ENCODE assay signal across 19 mouse cellular contexts in genomic region chr7:130403346-130403745, GRCm38 (mm10).
DNase-seq lines count a peak whose midpoint lies in the region; ATAC-seq and TF ChIP-seq lines count a peak whose summit lies in the region.
"Had no signal": no experiment of that assay in that cellular context is flagged by ENCODE, and none has a peak within 500 bp of the region (broad histone marks: within the 10 kb centered on the region; RNA-seq: fewer than 3 reads in every experiment).

No protein-coding gene starts in this region.

- no peak overlapping the region for H3K4me2 ChIP-seq in hindbrain, embryonic 14.5 days (replicated peaks)
- no peak overlapping the region for H3K4me2 ChIP-seq in hindbrain, embryonic 16.5 days (ENCODE audit: low read length)
- H3K4me2 ChIP-seq in midbrain, embryonic 14.5 days (ENCODE audit: low read length), result no peak overlapping the region
- no peak overlapping the region for H3K4me2 ChIP-seq in midbrain, embryonic 16.5 days (ENCODE audit: low read length)
- no peak overlapping the region for H3K4me2 ChIP-seq in liver, embryonic 12.5 days
- H3K4me2 ChIP-seq: embryonic facial prominence, embryonic 15.5 days; heart, embryonic 12.5 days; intestine, embryonic 15.5 days had no signal

- TF ChIP-seq POLR2A in brain, embryonic 14.5 days (IDR thresholded peaks at IDR 0.05; ENCODE audit: borderline replicate concordance, extremely low read depth, insufficient read depth, insufficient read length, poor library complexity, severe bottlenecking), result no peak

- no peaks in the 10 kb centered on the region for H3K4me1 ChIP-seq in hindbrain, embryonic 14.5 days (replicated peaks; ENCODE audit: control insufficient read depth, insufficient read depth, low read length)
- no peaks in the 10 kb centered on the region for H3K4me1 ChIP-seq in hindbrain, embryonic 16.5 days (ENCODE audit: control insufficient read depth, insufficient read depth, low read depth, low read length)
- H3K4me1 ChIP-seq in midbrain, embryonic 14.5 days (ENCODE audit: control insufficient read depth, insufficient read depth, low read length), result no peaks in the 10 kb centered on the region
- no peaks in the 10 kb centered on the region for H3K4me1 ChIP-seq in midbrain, embryonic 16.5 days (ENCODE audit: control insufficient read depth, insufficient read depth, low read length)
- H3K4me1 ChIP-seq in liver, embryonic 12.5 days, result no peaks in the 10 kb centered on the region
- H3K4me1 ChIP-seq: forebrain, embryonic 10.5 days; hindbrain, embryonic 10.5 days; intestine, embryonic 15.5 days had no signal

- ATAC-seq in hindbrain, embryonic 14.5 days (ENCODE audit: low FRiP score), result no peak
- no peak for ATAC-seq in hindbrain, embryonic 16.5 days
- no peak for ATAC-seq in midbrain, embryonic 14.5 days (ENCODE audit: low FRiP score, low TSS enrichment)
- ATAC-seq in midbrain, embryonic 16.5 days, result no peak
- no peak for ATAC-seq in liver, embryonic 12.5 days
- ATAC-seq: intestine, embryonic 15.5 days had no signal

- no peak overlapping the region for H3K9ac ChIP-seq in hindbrain, embryonic 14.5 days
- no peak overlapping the region for H3K9ac ChIP-seq in hindbrain, embryonic 16.5 days (ENCODE audit: low read depth, low read length)
- no peak overlapping the region for H3K9ac ChIP-seq in midbrain, embryonic 14.5 days (replicated peaks; ENCODE audit: low read length)
- H3K9ac ChIP-seq in midbrain, embryonic 16.5 days (ENCODE audit: low read depth, low read length), result no peak overlapping the region
- H3K9ac ChIP-seq in liver, embryonic 12.5 days, result no peak overlapping the region
- H3K9ac ChIP-seq: embryonic facial prominence, embryonic 15.5 days; heart, embryonic 12.5 days; intestine, embryonic 15.5 days had no signal

- no peak overlapping the region for H3K4me3 ChIP-seq in hindbrain, embryonic 14.5 days (replicated peaks; ENCODE audit: low read length)
- no peak overlapping the region for H3K4me3 ChIP-seq in hindbrain, embryonic 16.5 days (ENCODE audit: low read length)
- H3K4me3 ChIP-seq in midbrain, embryonic 14.5 days (replicated peaks; ENCODE audit: low read depth, low read length), result no peak overlapping the region
- H3K4me3 ChIP-seq in midbrain, embryonic 16.5 days (ENCODE audit: low read depth, low read length), result no peak overlapping the region
- no peak overlapping the region for H3K4me3 ChIP-seq in liver, embryonic 12.5 days
- H3K4me3 ChIP-seq: embryonic facial prominence, embryonic 15.5 days; erythroblast, embryonic 14.5 days; forebrain, embryonic 10.5 days; gastrocnemius, adult 2 months; heart, embryonic 12.5 days; hindbrain, embryonic 10.5 days; intestine, embryonic 15.5 days had no signal

- H3K27ac ChIP-seq in hindbrain, embryonic 14.5 days, result no peak overlapping the region
- H3K27ac ChIP-seq in hindbrain, embryonic 16.5 days (ENCODE audit: low read depth, low read length), result no peak overlapping the region
- no peak overlapping the region for H3K27ac ChIP-seq in midbrain, embryonic 14.5 days (replicated peaks; ENCODE audit: low read depth, low read length)
- H3K27ac ChIP-seq in midbrain, embryonic 16.5 days (ENCODE audit: low read length), result no peak overlapping the region
- H3K27ac ChIP-seq in liver, embryonic 12.5 days, result no peak overlapping the region
- H3K27ac ChIP-seq: embryonic facial prominence, embryonic 15.5 days; forebrain, embryonic 10.5 days; gastrocnemius, adult 2 months; hindbrain, embryonic 10.5 days; intestine, embryonic 15.5 days had no signal

- H3K36me3 ChIP-seq in hindbrain, embryonic 14.5 days (replicated peaks; ENCODE audit: control insufficient read depth, insufficient read depth), result 0 out of 2 replicates have a peak, but pooled peaks cover 8% of the 10 kb centered on the region
- peaks cover 4% of the 10 kb centered on the region; the same call in 1 of the 2 replicates for H3K36me3 ChIP-seq in hindbrain, embryonic 16.5 days (ENCODE audit: control insufficient read depth, insufficient read depth, low read length)
- peaks cover 4% of the 10 kb centered on the region; the same call in 1 of the 2 replicates for H3K36me3 ChIP-seq in midbrain, embryonic 14.5 days (ENCODE audit: control insufficient read depth, insufficient read depth, low read length)
- no peaks in the 10 kb centered on the region for H3K36me3 ChIP-seq in midbrain, embryonic 16.5 days (ENCODE audit: control insufficient read depth, insufficient read depth, low read length)
- peaks cover 17% of the 10 kb centered on the region for H3K36me3 ChIP-seq in liver, embryonic 12.5 days
- H3K36me3 ChIP-seq: intestine, embryonic 15.5 days had no signal

- H3K9me3 ChIP-seq in hindbrain, embryonic 14.5 days (ENCODE audit: control insufficient read depth, low read length), result no peaks in the 10 kb centered on the region
- H3K9me3 ChIP-seq in hindbrain, embryonic 16.5 days (ENCODE audit: control insufficient read depth, low read length), result no peaks in the 10 kb centered on the region
- H3K9me3 ChIP-seq in midbrain, embryonic 14.5 days (ENCODE audit: control insufficient read depth, low read length), result no peaks in the 10 kb centered on the region
- H3K9me3 ChIP-seq in midbrain, embryonic 16.5 days (replicated peaks; ENCODE audit: control insufficient read depth, low read length, poor library complexity, severe bottlenecking), result no peaks in the 10 kb centered on the region
- no peaks in the 10 kb centered on the region for H3K9me3 ChIP-seq in liver, embryonic 12.5 days (replicated peaks)
- H3K9me3 ChIP-seq: embryonic facial prominence, embryonic 15.5 days; forebrain, embryonic 10.5 days; heart, embryonic 12.5 days; hindbrain, embryonic 10.5 days; intestine, embryonic 15.5 days had no signal

- TF ChIP-seq CTCF in brain, embryonic 14.5 days (IDR thresholded peaks at IDR 0.05; ENCODE audit: borderline replicate concordance, extremely low read depth, insufficient read depth, insufficient read length), result no peak

- no peaks in the 10 kb centered on the region for H3K27me3 ChIP-seq in hindbrain, embryonic 14.5 days (ENCODE audit: control insufficient read depth, insufficient read depth, low read length)
- no peaks in the 10 kb centered on the region for H3K27me3 ChIP-seq in hindbrain, embryonic 16.5 days (replicated peaks; ENCODE audit: control insufficient read depth, insufficient read depth, low read length)
- no peaks in the 10 kb centered on the region for H3K27me3 ChIP-seq in midbrain, embryonic 14.5 days (ENCODE audit: control insufficient read depth, insufficient read depth, low read length)
- H3K27me3 ChIP-seq in midbrain, embryonic 16.5 days (ENCODE audit: control insufficient read depth, insufficient read depth, low read depth, low read length), result no peaks in the 10 kb centered on the region
- no peaks in the 10 kb centered on the region for H3K27me3 ChIP-seq in liver, embryonic 12.5 days (replicated peaks)
- H3K27me3 ChIP-seq: embryonic facial prominence, embryonic 15.5 days; heart, embryonic 12.5 days; intestine, embryonic 15.5 days had no signal

- WGBS in hindbrain, embryonic 14.5 days, result 75% methylated on average over 2 of the region's 2 CpGs
- 73% methylated on average over 2 of the region's 2 CpGs for WGBS in hindbrain, embryonic 16.5 days
- 86% methylated on average over 2 of the region's 2 CpGs for WGBS in midbrain, embryonic 14.5 days
- 72% methylated on average over 2 of the region's 2 CpGs for WGBS in midbrain, embryonic 16.5 days
- WGBS in liver, embryonic 12.5 days (ENCODE audit: insufficient replicate concordance), result 73% methylated on average over 2 of the region's 2 CpGs

- DNase-seq in embryo, embryonic 11 days, result peak; percentile 34
- DNase-seq in embryo, embryonic 10 days (ENCODE audit: low spot score), result no peak
- DNase-seq in hindbrain, embryonic 14.5 days (ENCODE audit: low spot score), result peak; percentile 46
- peak; percentile 61 for DNase-seq in midbrain, embryonic 14.5 days
- DNase-seq in brain, embryonic 14.5 days (ENCODE audit: low read depth), result peak; percentile 64
- DNase-seq: adrenal gland, postnatal 14 days; cerebellum, adult 2 months; cerebellum, postnatal 14 days; gastrocnemius, adult 2 months; gastrocnemius, postnatal 25 days had no signal
